Mouse (Mus musculus): Measurements from ENCODE around the gene Slc29a1. TPM values are rescaled to one million over a fixed set of nuclear protein-coding genes. Genes with fewer than 3 reads are reported as not detected.
A peak's percentile ranks its signal among the peaks of the same experiment; 100 is the strongest.

Slc29a1 gene
- polyA plus RNA-seq, 1 experiment from 2014 or later, result 75.0 TPM

GRCm38 (mm10) chr17:45593479-45593878 is 5.9 kb downstream of the Slc29a1 start:
- H3K4me3 ChIP-seq, result peak overlapping the region; percentile 77
- peak; percentile 94 for DNase-seq (ENCODE audit: low spot score)
- 9% methylated on average over 8 of the region's 8 CpGs for WGBS
- H3K4me1 ChIP-seq, result peaks cover 69% of the 10 kb centered on the region
- peaks cover 16% of the 10 kb centered on the region for H3K36me3 ChIP-seq
- H3K27me3 ChIP-seq (ENCODE audit: insufficient read depth, poor library complexity, severe bottlenecking), result peaks cover 41% of the 10 kb centered on the region
- no peaks in the 10 kb centered on the region for H3K9me3 ChIP-seq
- H3K27ac ChIP-seq, result peak overlapping the region; percentile 80; the same call in 1 of the 2 replicates

GRCm38 (mm10) chr17:45592606-45593431 is 6.6 kb downstream of the Slc29a1 start:
- no peak for DNase-seq (ENCODE audit: low spot score)
- peak overlapping the region; percentile 80 for H3K27ac ChIP-seq
- peaks cover 67% of the 10 kb centered on the region for H3K4me1 ChIP-seq
- no peaks in the 10 kb centered on the region for H3K9me3 ChIP-seq
- peaks cover 22% of the 10 kb centered on the region for H3K36me3 ChIP-seq
- WGBS, result 32% methylated on average over 8 of the region's 8 CpGs
- H3K4me3 ChIP-seq, result peak overlapping the region; percentile 77
- peaks cover 41% of the 10 kb centered on the region for H3K27me3 ChIP-seq (ENCODE audit: insufficient read depth, poor library complexity, severe bottlenecking)

GRCm38 (mm10) chr17:45591701-45592605 is 7.5 kb downstream of the Slc29a1 start:
- Histone ChIP-seq H3K4me3 (peak overlapping the region; percentile 77), H3K36me3 (peaks cover 28% of the 10 kb centered on the region), H3K4me1 (peaks cover 60% of the 10 kb centered on the region), H3K27me3 (ENCODE audit: insufficient read depth, poor library complexity, severe bottlenecking) (peaks cover 40% of the 10 kb centered on the region), H3K27ac (peak overlapping the region; percentile 80), H3K9me3 (no peaks in the 10 kb centered on the region)
- no peak for DNase-seq (ENCODE audit: low spot score)
- 44% methylated on average over 16 of the region's 16 CpGs for WGBS

- WGBS, result 69% methylated on average over 6 of the region's 6 CpGs
- Histone ChIP-seq H3K27me3 (ENCODE audit: insufficient read depth, poor library complexity, severe bottlenecking) (peaks cover 26% of the 10 kb centered on the region), H3K9me3 (no peaks in the 10 kb centered on the region), H3K27ac (no peak overlapping the region), H3K36me3 (peaks cover 38% of the 10 kb centered on the region), H3K4me3 (no peak overlapping the region), H3K4me1 (peaks cover 55% of the 10 kb centered on the region)
- no peak for DNase-seq (ENCODE audit: low spot score)
Observed at GRCm38 (mm10) chr17:45590410-45590809, 9.0 kb downstream of the Slc29a1 start.

GRCm38 (mm10) chr17:45589844-45590243 is 9.6 kb downstream of the Slc29a1 start:
- Histone ChIP-seq H3K27ac (no peak overlapping the region), H3K27me3 (ENCODE audit: insufficient read depth, poor library complexity, severe bottlenecking) (peaks cover 21% of the 10 kb centered on the region), H3K4me3 (no peak overlapping the region), H3K9me3 (no peaks in the 10 kb centered on the region), H3K4me1 (peaks cover 55% of the 10 kb centered on the region), H3K36me3 (peaks cover 38% of the 10 kb centered on the region)
- WGBS, result 89% methylated on average over 8 of the region's 8 CpGs
- DNase-seq (ENCODE audit: low spot score), result no peak

- no peak for DNase-seq (ENCODE audit: low spot score)
- no peaks in the 10 kb centered on the region for H3K9me3 ChIP-seq
- H3K4me3 ChIP-seq, result no peak overlapping the region
- H3K4me1 ChIP-seq, result peaks cover 55% of the 10 kb centered on the region
- peaks cover 38% of the 10 kb centered on the region for H3K36me3 ChIP-seq
- H3K27me3 ChIP-seq (ENCODE audit: insufficient read depth, poor library complexity, severe bottlenecking), result peaks cover 15% of the 10 kb centered on the region
- WGBS, result 98% methylated on average over 7 of the region's 7 CpGs
- no peak overlapping the region for H3K27ac ChIP-seq
Observed at GRCm38 (mm10) chr17:45589236-45589635, 10.2 kb downstream of the Slc29a1 start.

GRCm38 (mm10) chr17:45588370-45588769 is 11.0 kb downstream of the Slc29a1 start:
- Histone ChIP-seq H3K4me1 (peaks cover 51% of the 10 kb centered on the region), H3K4me3 (no peak overlapping the region), H3K36me3 (peaks cover 38% of the 10 kb centered on the region), H3K9me3 (no peaks in the 10 kb centered on the region), H3K27ac (no peak overlapping the region), H3K27me3 (ENCODE audit: insufficient read depth, poor library complexity, severe bottlenecking) (0 out of 2 replicates have a peak, but pooled peaks cover 6% of the 10 kb centered on the region)
- DNase-seq (ENCODE audit: low spot score), result no peak
- 90% methylated on average over 7 of the region's 7 CpGs for WGBS

GRCm38 (mm10) chr17:45586449-45586837 is 13.0 kb downstream of the Slc29a1 start:
- Histone ChIP-seq H3K27me3 (ENCODE audit: insufficient read depth, poor library complexity, severe bottlenecking) (no peaks in the 10 kb centered on the region), H3K36me3 (peaks cover 38% of the 10 kb centered on the region), H3K4me1 (peaks cover 44% of the 10 kb centered on the region), H3K27ac (no peak overlapping the region), H3K9me3 (no peaks in the 10 kb centered on the region), H3K4me3 (no peak overlapping the region)
- no peak for DNase-seq (ENCODE audit: low spot score)
- WGBS, result 95% methylated on average over 3 of the region's 3 CpGs

GRCm38 (mm10) chr17:45585725-45586448 is 13.5 kb downstream of the Slc29a1 start:
- 56% methylated on average over 23 of the region's 23 CpGs for WGBS

GRCm38 (mm10) chr17:45584939-45585678 is 14.3 kb downstream of the Slc29a1 start:
- H3K4me3 ChIP-seq, result peak overlapping the region; percentile 28; the same call in 1 of the 2 replicates
- H3K4me1 ChIP-seq, result peaks cover 44% of the 10 kb centered on the region
- H3K27me3 ChIP-seq (ENCODE audit: insufficient read depth, poor library complexity, severe bottlenecking), result no peaks in the 10 kb centered on the region
- WGBS, result 7% methylated on average over 14 of the region's 14 CpGs
- H3K9me3 ChIP-seq, result no peaks in the 10 kb centered on the region
- peak overlapping the region; percentile 88 for H3K27ac ChIP-seq
- peaks cover 38% of the 10 kb centered on the region for H3K36me3 ChIP-seq
- DNase-seq (ENCODE audit: low spot score), result peak; percentile 94

More at GRCm38 (mm10) chr17:45585725-45586448, 13.5 kb downstream of the Slc29a1 start:
- peak overlapping the region; percentile 25; the same call in 1 of the 2 replicates for H3K4me3 ChIP-seq
- no peak for DNase-seq (ENCODE audit: low spot score)
- H3K27ac ChIP-seq, result peak overlapping the region; percentile 88
- H3K27me3 ChIP-seq (ENCODE audit: insufficient read depth, poor library complexity, severe bottlenecking), result no peaks in the 10 kb centered on the region
- peaks cover 43% of the 10 kb centered on the region for H3K4me1 ChIP-seq
- peaks cover 38% of the 10 kb centered on the region for H3K36me3 ChIP-seq
- H3K9me3 ChIP-seq, result no peaks in the 10 kb centered on the region

GRCm38 (mm10) chr17:45584096-45584896 is 15.1 kb downstream of the Slc29a1 start:
- peaks cover 30% of the 10 kb centered on the region for H3K36me3 ChIP-seq
- H3K4me3 ChIP-seq, result peak overlapping the region; percentile 28
- no peak for DNase-seq (ENCODE audit: low spot score)
- H3K27ac ChIP-seq, result peak overlapping the region; percentile 88
- peaks cover 44% of the 10 kb centered on the region for H3K4me1 ChIP-seq
- WGBS, result 29% methylated on average over 12 of the region's 12 CpGs
- H3K9me3 ChIP-seq, result no peaks in the 10 kb centered on the region
- H3K27me3 ChIP-seq (ENCODE audit: insufficient read depth, poor library complexity, severe bottlenecking), result no peaks in the 10 kb centered on the region
